23 mouse cellular contexts compared by ENCODE assay signal in genomic region chr6:127676866-127677265, GRCm38 (mm10).
A peak's percentile ranks its signal among the peaks of the same experiment; 100 is the strongest.
DNase-seq lines count a peak whose midpoint lies in the region; ATAC-seq and TF ChIP-seq lines count a peak whose summit lies in the region.
"Had no signal": no experiment of that assay in that cellular context is flagged by ENCODE, and none has a peak within 500 bp of the region (broad histone marks: within the 10 kb centered on the region; RNA-seq: fewer than 3 reads in every experiment).

No protein-coding gene starts in this region.

- TF ChIP-seq CTCF in midbrain, postnatal 0 days (IDR thresholded peaks at IDR 0.05): no peak
- TF ChIP-seq CTCF in hindbrain, postnatal 0 days (IDR thresholded peaks at IDR 0.05; ENCODE audit: low read depth): no peak
- no peak for TF ChIP-seq CTCF in lung, postnatal 0 days (IDR thresholded peaks at IDR 0.05)

- no peak overlapping the region for H3K4me2 ChIP-seq in midbrain, postnatal 0 days (ENCODE audit: low read depth, low read length, poor library complexity, severe bottlenecking)
- H3K4me2 ChIP-seq in midbrain, embryonic 13.5 days (replicated peaks): no peak overlapping the region
- no peak overlapping the region for H3K4me2 ChIP-seq in hindbrain, postnatal 0 days (ENCODE audit: low read depth, low read length)
- H3K4me2 ChIP-seq in lung, postnatal 0 days (replicated peaks; ENCODE audit: low read depth, low read length): no peak overlapping the region
- H3K4me2 ChIP-seq: embryonic facial prominence, embryonic 13.5 days; forebrain, embryonic 12.5 days; stomach, embryonic 15.5 days had no signal

- H3K9ac ChIP-seq in midbrain, postnatal 0 days (replicated peaks; ENCODE audit: low read length, poor library complexity, severe bottlenecking): no peak overlapping the region
- H3K9ac ChIP-seq in midbrain, embryonic 13.5 days (replicated peaks): no peak overlapping the region
- H3K9ac ChIP-seq in hindbrain, postnatal 0 days (replicated peaks; ENCODE audit: low read length): no peak overlapping the region
- no peak overlapping the region for H3K9ac ChIP-seq in lung, postnatal 0 days (replicated peaks; ENCODE audit: low read depth)
- H3K9ac ChIP-seq: embryonic facial prominence, embryonic 13.5 days; forebrain, embryonic 12.5 days; stomach, embryonic 15.5 days had no signal

- TF ChIP-seq EP300 in lung, postnatal 0 days (IDR thresholded peaks at IDR 0.05): no peak

- peak; percentile 16 for DNase-seq in embryo, embryonic 11 days
- DNase-seq in embryo, embryonic 9.5 days (ENCODE audit: extremely low spot score): no peak
- peak; percentile 53 for DNase-seq in midbrain, postnatal 0 days (ENCODE audit: low spot score)
- DNase-seq in hindbrain, postnatal 0 days (ENCODE audit: low spot score): peak; percentile 60
- DNase-seq in retina, embryonic 14.5 days (ENCODE audit: low spot score): peak; percentile 48
- DNase-seq in lung, postnatal 0 days (ENCODE audit: low spot score): no peak
- no peak for DNase-seq in spleen, postnatal 14 days (ENCODE audit: low spot score in 2 of 2)
- DNase-seq: cerebellum, adult 11 months; cerebellum, postnatal 14 days; heart, postnatal 36 days; kidney, adult 2 months; right cerebral cortex, postnatal 14 days; thymus, adult 18-20 months; thymus, postnatal 4 days had no signal

- H3K4me3 ChIP-seq in midbrain, postnatal 0 days (ENCODE audit: low read depth, low read length): no peak overlapping the region
- H3K4me3 ChIP-seq in midbrain, embryonic 13.5 days (replicated peaks): no peak overlapping the region
- no peak overlapping the region for H3K4me3 ChIP-seq in hindbrain, postnatal 0 days (ENCODE audit: low read length)
- no peak overlapping the region for H3K4me3 ChIP-seq in lung, postnatal 0 days (ENCODE audit: low read depth, low read length)
- H3K4me3 ChIP-seq: embryonic facial prominence, embryonic 13.5 days; erythroblast, embryonic 14.5 days; forebrain, embryonic 12.5 days; limb, embryonic 10.5 days; midbrain, embryonic 10.5 days; stomach, embryonic 15.5 days had no signal

- 0 out of 2 replicates have a peak, but pooled peaks cover 3% of the 10 kb centered on the region for H3K4me1 ChIP-seq in midbrain, postnatal 0 days (ENCODE audit: insufficient read depth, low read length)
- no peaks in the 10 kb centered on the region for H3K4me1 ChIP-seq in midbrain, embryonic 13.5 days (replicated peaks)
- peaks cover 8% of the 10 kb centered on the region; the same call in 1 of the 2 replicates for H3K4me1 ChIP-seq in hindbrain, postnatal 0 days (ENCODE audit: insufficient read depth, low read length)
- H3K4me1 ChIP-seq in lung, postnatal 0 days (ENCODE audit: insufficient read depth, low read depth, low read length): no peaks in the 10 kb centered on the region
- H3K4me1 ChIP-seq: embryonic facial prominence, embryonic 13.5 days; forebrain, embryonic 12.5 days; limb, embryonic 10.5 days; midbrain, embryonic 10.5 days; stomach, embryonic 15.5 days had no signal

- H3K36me3 ChIP-seq in midbrain, postnatal 0 days (ENCODE audit: insufficient read depth, low read length): no peaks in the 10 kb centered on the region
- H3K36me3 ChIP-seq in midbrain, embryonic 13.5 days: no peaks in the 10 kb centered on the region
- no peaks in the 10 kb centered on the region for H3K36me3 ChIP-seq in hindbrain, postnatal 0 days (ENCODE audit: insufficient read depth, low read length)
- H3K36me3 ChIP-seq in lung, postnatal 0 days (ENCODE audit: insufficient read depth, low read length): no peaks in the 10 kb centered on the region
- H3K36me3 ChIP-seq: embryonic facial prominence, embryonic 13.5 days; forebrain, embryonic 12.5 days; limb, embryonic 10.5 days; midbrain, embryonic 10.5 days; stomach, embryonic 15.5 days had no signal

- 64% methylated on average over 11 of the region's 11 CpGs for WGBS in midbrain, postnatal 0 days
- WGBS in midbrain, embryonic 13.5 days: 58% methylated on average over 11 of the region's 11 CpGs
- WGBS in hindbrain, postnatal 0 days: 32% methylated on average over 11 of the region's 11 CpGs
- WGBS in lung, postnatal 0 days: 85% methylated on average over 11 of the region's 11 CpGs

- no peak for ATAC-seq in midbrain, postnatal 0 days (ENCODE audit: low FRiP score)
- ATAC-seq in midbrain, embryonic 13.5 days: no peak
- peak; percentile 78 for ATAC-seq in hindbrain, postnatal 0 days
- no peak for ATAC-seq in lung, postnatal 0 days

- no peaks in the 10 kb centered on the region for H3K9me3 ChIP-seq in midbrain, postnatal 0 days (ENCODE audit: low read length)
- H3K9me3 ChIP-seq in midbrain, embryonic 13.5 days: no peaks in the 10 kb centered on the region
- H3K9me3 ChIP-seq in hindbrain, postnatal 0 days (ENCODE audit: low read length): no peaks in the 10 kb centered on the region
- no peaks in the 10 kb centered on the region for H3K9me3 ChIP-seq in lung, postnatal 0 days (ENCODE audit: low read length)
- H3K9me3 ChIP-seq: embryonic facial prominence, embryonic 13.5 days; forebrain, embryonic 12.5 days; limb, embryonic 10.5 days; midbrain, embryonic 10.5 days; stomach, embryonic 15.5 days had no signal

- H3K27ac ChIP-seq in midbrain, postnatal 0 days (ENCODE audit: low read depth, low read length): no peak overlapping the region
- H3K27ac ChIP-seq in midbrain, embryonic 13.5 days: no peak overlapping the region
- no peak overlapping the region for H3K27ac ChIP-seq in hindbrain, postnatal 0 days
- no peak overlapping the region for H3K27ac ChIP-seq in lung, postnatal 0 days (ENCODE audit: low read length)
- H3K27ac ChIP-seq: embryonic facial prominence, embryonic 13.5 days; forebrain, embryonic 12.5 days; kidney, postnatal 0 days; limb, embryonic 10.5 days; macrophage; midbrain, embryonic 10.5 days; stomach, embryonic 15.5 days had no signal

- no peaks in the 10 kb centered on the region for H3K27me3 ChIP-seq in midbrain, postnatal 0 days (ENCODE audit: insufficient read depth, low read length)
- H3K27me3 ChIP-seq in midbrain, embryonic 13.5 days: no peaks in the 10 kb centered on the region
- no peaks in the 10 kb centered on the region for H3K27me3 ChIP-seq in hindbrain, postnatal 0 days (ENCODE audit: insufficient read depth, low read length)
- H3K27me3 ChIP-seq in lung, postnatal 0 days (replicated peaks; ENCODE audit: insufficient read depth, low read length): no peaks in the 10 kb centered on the region
- H3K27me3 ChIP-seq: embryonic facial prominence, embryonic 13.5 days; forebrain, embryonic 12.5 days; stomach, embryonic 15.5 days had no signal

Comparison
In these comparisons a context has a peak if more than half of its experiments do, and no peak if none do; other contexts are left out.
1. DNase-seq: peak in embryo, embryonic 11 days (single experiment), midbrain, postnatal 0 days (single experiment), hindbrain, postnatal 0 days (single experiment) and retina, embryonic 14.5 days (single experiment); none in embryo, embryonic 9.5 days (single experiment), lung, postnatal 0 days (single experiment) and spleen, postnatal 14 days (0 of 2).